Mouse (Mus musculus): Measurements from ENCODE around the gene Gm21976. TPM values are rescaled to one million over a fixed set of nuclear protein-coding genes. Genes with fewer than 3 reads are reported as not detected.

Gene Gm21976
- total and polyA plus RNA-seq, 3 experiments: not detected

DNA sequence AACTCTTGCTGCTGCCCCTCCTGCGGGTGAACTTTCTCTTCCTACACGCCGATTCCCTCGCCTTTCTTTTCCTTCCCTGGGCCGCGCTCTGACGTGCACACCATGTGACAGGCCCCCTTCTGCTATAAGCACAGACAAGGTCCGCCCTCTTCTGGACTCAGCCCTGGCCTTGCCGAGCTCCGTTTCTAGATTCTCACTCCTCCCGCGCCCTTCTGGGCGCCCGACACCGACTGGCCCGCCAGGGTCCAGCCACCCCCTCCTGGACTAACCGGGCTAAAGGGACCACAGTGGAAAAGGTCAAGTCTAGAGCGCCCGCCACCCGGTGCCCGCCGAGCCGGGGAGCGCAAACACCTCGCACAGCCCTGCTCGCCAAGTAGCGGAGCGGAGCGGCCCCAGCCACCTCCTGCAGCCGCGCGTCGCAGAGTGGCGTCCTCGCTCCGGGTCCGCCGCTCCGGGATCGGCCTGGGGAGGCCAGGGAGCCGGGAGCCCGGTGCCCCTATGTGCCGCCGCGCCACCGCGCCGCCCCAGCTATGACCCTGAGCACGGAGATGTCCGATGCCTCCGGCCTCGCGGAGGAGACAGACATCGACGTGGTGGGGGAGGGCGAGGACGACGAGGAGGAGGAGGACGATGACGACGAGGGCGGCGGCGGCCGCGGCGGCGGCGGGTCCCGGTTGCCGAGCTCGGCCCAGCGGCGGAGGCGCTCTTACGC lies 74.6 kb downstream of the Gm21976 start, which contains the start of gene Foxd1:
TSS of gene Foxd1 (plus strand) at position 153 of the 712 bp plus-strand sequence.
- DNase-seq: peak; percentile 58

DNA sequence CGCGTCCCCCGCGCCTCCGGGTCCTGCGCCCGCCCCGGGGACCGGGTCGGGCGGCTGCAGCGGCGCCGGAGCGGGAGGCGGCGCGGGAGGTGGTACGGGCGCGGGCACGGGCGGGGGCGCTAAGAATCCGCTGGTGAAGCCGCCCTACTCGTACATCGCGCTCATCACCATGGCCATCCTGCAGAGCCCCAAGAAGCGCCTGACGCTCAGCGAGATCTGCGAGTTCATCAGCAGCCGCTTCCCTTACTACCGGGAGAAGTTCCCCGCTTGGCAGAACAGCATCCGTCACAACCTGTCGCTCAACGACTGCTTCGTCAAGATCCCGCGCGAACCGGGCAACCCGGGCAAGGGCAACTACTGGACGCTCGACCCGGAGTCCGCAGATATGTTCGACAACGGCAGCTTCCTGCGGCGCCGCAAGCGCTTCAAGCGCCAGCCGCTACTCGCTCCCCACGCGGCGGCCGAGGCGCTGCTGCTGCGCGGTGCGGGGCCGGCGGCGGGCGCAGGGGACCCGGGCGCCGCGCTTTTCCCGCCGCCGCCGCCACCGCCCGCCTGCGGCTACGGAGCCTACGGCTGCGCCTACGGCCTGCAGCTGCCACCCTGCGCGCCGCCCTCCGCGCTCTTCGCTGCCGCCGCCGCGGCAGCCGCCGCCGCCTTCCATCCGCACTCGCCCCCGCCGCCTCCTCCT lies 75.3 kb downstream of the Gm21976 start:
- DNase-seq: peak; percentile 47

GRCm38 (mm10) chr13:98355559-98356111 lies 75.9 kb downstream of the Gm21976 start:
- peak; percentile 58 for DNase-seq

- DNase-seq: no peak
These were observed 76.7 kb downstream of the Gm21976 start for GRCm38 (mm10) chr13:98356176-98356972.

Other genes starting within 250 kb of the Gm21976 start
- 10 to 100 TPM; 14.2 to 23.9 TPM for gene Arhgef28, start 73.4 kb upstream of the Gm21976 start, total RNA-seq (2021)
- gene Arhgef28, start 73.4 kb upstream of the Gm21976 start, polyA plus RNA-seq (2012; rRNA removed): 4.0 and 5.3 TPM in 2 replicates
- 10 to 100 TPM; 16.1 to 18.7 TPM for gene Utp15, start 16.8 kb upstream of the Gm21976 start, total RNA-seq (2021)
- gene Utp15, start 16.8 kb upstream of the Gm21976 start, polyA plus RNA-seq (2012; rRNA removed): 2.1 and 2.5 TPM in 2 replicates
- 10 to 100 TPM; 22.0 to 24.7 TPM for gene Ankra2, start 16.8 kb upstream of the Gm21976 start, total RNA-seq (2021)
- 12.2 and 15.4 TPM in 2 replicates for gene Ankra2, start 16.8 kb upstream of the Gm21976 start, polyA plus RNA-seq (2012; rRNA removed)
- 100 to 1,000 TPM; 331 to 381 TPM for gene Btf3, start 37.1 kb downstream of the Gm21976 start, total RNA-seq (2021)
- gene Btf3, start 37.1 kb downstream of the Gm21976 start, polyA plus RNA-seq (2012; rRNA removed): 20.2 and 21.6 TPM in 2 replicates
- gene Foxd1, start 74.4 kb downstream of the Gm21976 start, total RNA-seq (2021): 1 to 10 TPM in 1 of 2 experiments, under 1 TPM in 1; 0.26 to 1.4 TPM
- 1.6 and 2.5 TPM in 2 replicates for gene Foxd1, start 74.4 kb downstream of the Gm21976 start, polyA plus RNA-seq (2012; rRNA removed)
- gene Gm10320, start 212.1 kb downstream of the Gm21976 start, total RNA-seq (2021): not detected
- gene Gm10320, start 212.1 kb downstream of the Gm21976 start, polyA plus RNA-seq (2012; rRNA removed): 1.3 and 1.9 TPM in 2 replicates

Data from adrenal gland, adult 2 months (tissue).